Mouse (Mus musculus): ENCODE data around the gene Rela.

GRCm38 (mm10) chr19:5645280-5645679 is 8.0 kb downstream of the Rela start:
- TF ChIP-seq CTCF (conservative IDR thresholded peaks at IDR 0.05; ENCODE audit: low read length) (no peak), POU5F1 (IDR thresholded peaks at IDR 0.05; ENCODE audit: borderline replicate concordance, low read length) (no peak)

Data from E14TG2a.4 (cell line).